Mouse (Mus musculus) embryonic facial prominence, embryonic 14.5 days (tissue): ENCODE measurements around the gene Gna12. TPM values are rescaled to one million over a fixed set of nuclear protein-coding genes. Genes with fewer than 3 reads are reported as not detected.

Source experiments
- ATAC-seq: fragments of 200-750 bp; cut with Nextera tagmentation; 2 replicates; pipeline ENCODE4 v1.8.0; 2017; ENCODE audit warnings: low read depth, moderate number of reproducible peaks, moderate TSS enrichment
- DNase-seq: peaks from one replicate; pipeline ENCODE4 v3.0.0-alpha.2; 2015; ENCODE audit warnings: low spot score
- H3K27ac ChIP-seq: fragments of 300-500 bp; sonication (generic); replicated peaks from 2 replicates; pipeline ENCODE4 v1.5.1; 2014; ENCODE audit warnings: low read depth, mild to moderate bottlenecking, low read length, moderate library complexity
- H3K27me3 ChIP-seq: fragments of 300-500 bp; sonication (generic); replicated peaks from 2 replicates; pipeline ENCODE4 v1.6.1; 2014; ENCODE audit warnings: low read length; ENCODE audit not compliant: control insufficient read depth, insufficient read depth
- H3K36me3 ChIP-seq: fragments of 300-500 bp; sonication (generic); 2 replicates; pipeline ENCODE4 v1.6.1; 2014; ENCODE audit warnings: low read length, mixed read lengths; ENCODE audit not compliant: control insufficient read depth, insufficient read depth
- H3K4me1 ChIP-seq: fragments of 300-500 bp; sonication (generic); 2 replicates; pipeline ENCODE4 v1.6.1; 2014; ENCODE audit warnings: antibody characterized with exemption, low read length; ENCODE audit not compliant: control insufficient read depth, insufficient read depth
- H3K4me2 ChIP-seq: fragments of 300-500 bp; sonication (generic); 2 replicates; pipeline ENCODE4 v1.6.1; 2014; ENCODE audit warnings: low read depth, mild to moderate bottlenecking, low read length, moderate library complexity, mixed read lengths
- H3K4me3 ChIP-seq: fragments of 300-500 bp; sonication (generic); 2 replicates; pipeline ENCODE4 v1.5.1; 2014; ENCODE audit warnings: low read depth, mild to moderate bottlenecking, low read length
- H3K9ac ChIP-seq: fragments of 300-500 bp; sonication (generic); 2 replicates; pipeline ENCODE4 v1.6.1; 2014; ENCODE audit warnings: low read depth, mild to moderate bottlenecking, low read length, moderate library complexity, mixed read lengths
- H3K9me3 ChIP-seq: fragments of 300-500 bp; sonication (generic); 2 replicates; pipeline ENCODE4 v1.6.1; 2016; ENCODE audit warnings: low read length; ENCODE audit not compliant: control insufficient read depth
- WGBS: fragments of 180-500 bp; shearing (Covaris S2); extraction: QIAGEN DNeasy Blood & Tissue Kit; methylation state at CpG from one replicate; pipeline ENCODE4 v1.1.7; 2014; 5-methylcytosine and 5-hydroxymethylcytosine counted together
- polyA plus RNA-seq: library from polyadenylated mRNA; unstranded; fragments of >200 nt; fragmentation: Nextera tagmentation; extraction: Ambion mirVana; gene quantifications from 2 replicates; pipeline ENCODE4 v1.2.1, GENCODE M21; 2014

Gna12 gene
- polyA plus RNA-seq, 1 experiment from 2014 or later, result 28.9 TPM

GRCm38 (mm10) chr5:140772158-140772557, 58.1 kb downstream of the Gna12 start:
- H3K4me3 ChIP-seq, result no peak overlapping the region
- no peaks in the 10 kb centered on the region for H3K27me3 ChIP-seq
- peaks cover 22% of the 10 kb centered on the region for H3K4me1 ChIP-seq
- H3K27ac ChIP-seq, result peak overlapping the region; percentile 72
- ATAC-seq, result no peak
- no peak for DNase-seq
- H3K9me3 ChIP-seq, result no peaks in the 10 kb centered on the region
- no peaks in the 10 kb centered on the region for H3K36me3 ChIP-seq
- H3K4me2 ChIP-seq, result 0 out of 2 replicates have a peak overlapping the region, but pooled peaks have one; percentile 3
- WGBS, result 52% methylated on average over 7 of the region's 7 CpGs
- H3K9ac ChIP-seq, result 0 out of 2 replicates have a peak overlapping the region, but pooled peaks have one; percentile 3

- Histone ChIP-seq H3K4me2 (0 out of 2 replicates have a peak overlapping the region, but pooled peaks have one; percentile 3), H3K9me3 (no peaks in the 10 kb centered on the region), H3K9ac (no peak overlapping the region), H3K36me3 (no peaks in the 10 kb centered on the region), H3K27ac (peak overlapping the region; percentile 72), H3K4me3 (no peak overlapping the region), H3K27me3 (no peaks in the 10 kb centered on the region), H3K4me1 (peaks cover 22% of the 10 kb centered on the region)
- ATAC-seq, result peak; percentile 48
- peak; percentile 68 for DNase-seq
- 34% methylated on average over 6 of the region's 6 CpGs for WGBS
Observed at GRCm38 (mm10) chr5:140771612-140772011, 58.6 kb downstream of the Gna12 start.

- no peaks in the 10 kb centered on the region for H3K36me3 ChIP-seq
- H3K27me3 ChIP-seq, result no peaks in the 10 kb centered on the region
- H3K4me3 ChIP-seq, result no peak overlapping the region
- no peak overlapping the region for H3K9ac ChIP-seq
- no peak overlapping the region for H3K4me2 ChIP-seq
- H3K9me3 ChIP-seq, result no peaks in the 10 kb centered on the region
- DNase-seq (no peak), ATAC-seq (no peak)
- 74% methylated on average over 5 of the region's 5 CpGs for WGBS
- H3K27ac ChIP-seq, result peak overlapping the region; percentile 83
- peaks cover 22% of the 10 kb centered on the region for H3K4me1 ChIP-seq
Observed at GRCm38 (mm10) chr5:140768333-140768732, 61.9 kb downstream of the Gna12 start.

GRCm38 (mm10) chr5:140767704-140768141, 62.5 kb downstream of the Gna12 start:
- no peaks in the 10 kb centered on the region for H3K36me3 ChIP-seq
- H3K27ac ChIP-seq, result peak overlapping the region; percentile 83
- ATAC-seq (peak; percentile 75), DNase-seq (peak; percentile 86)
- WGBS, result 13% methylated on average over 6 of the region's 9 CpGs
- H3K4me2 ChIP-seq, result no peak overlapping the region
- no peaks in the 10 kb centered on the region for H3K27me3 ChIP-seq
- no peaks in the 10 kb centered on the region for H3K9me3 ChIP-seq
- H3K4me1 ChIP-seq, result peaks cover 22% of the 10 kb centered on the region
- no peak overlapping the region for H3K9ac ChIP-seq
- H3K4me3 ChIP-seq, result no peak overlapping the region

- 90% methylated on average over 4 of the region's 4 CpGs for WGBS
- Histone ChIP-seq H3K27ac (no peak overlapping the region), H3K27me3 (no peaks in the 10 kb centered on the region)
Observed at GRCm38 (mm10) chr5:140766566-140766965, 63.7 kb downstream of the Gna12 start.

GRCm38 (mm10) chr5:140764921-140765613, 65.2 kb downstream of the Gna12 start:
- no peaks in the 10 kb centered on the region for H3K27me3 ChIP-seq
- H3K4me1 ChIP-seq, result peaks cover 11% of the 10 kb centered on the region
- H3K9ac ChIP-seq, result no peak overlapping the region
- no peak overlapping the region for H3K4me2 ChIP-seq
- no peak overlapping the region for H3K4me3 ChIP-seq
- H3K27ac ChIP-seq, result peak overlapping the region; percentile 42; the same call in 1 of the 2 replicates
- peaks cover 23% of the 10 kb centered on the region for H3K36me3 ChIP-seq
- DNase-seq, result no peak
- 61% methylated on average over 6 of the region's 6 CpGs for WGBS
- ATAC-seq, result no peak
- H3K9me3 ChIP-seq, result no peaks in the 10 kb centered on the region

More at GRCm38 (mm10) chr5:140766566-140766965, 63.7 kb downstream of the Gna12 start:
- no peak overlapping the region for H3K4me2 ChIP-seq
- peaks cover 14% of the 10 kb centered on the region for H3K4me1 ChIP-seq
- H3K4me3 ChIP-seq, result no peak overlapping the region
- DNase-seq (no peak), ATAC-seq (no peak)
- no peaks in the 10 kb centered on the region for H3K9me3 ChIP-seq
- H3K9ac ChIP-seq, result no peak overlapping the region
- H3K36me3 ChIP-seq, result peaks cover 9% of the 10 kb centered on the region; the same call in 1 of the 2 replicates

- Histone ChIP-seq H3K4me1 (peaks cover under 1% of the 10 kb centered on the region), H3K27me3 (no peaks in the 10 kb centered on the region), H3K27ac (no peak overlapping the region), H3K4me2 (no peak overlapping the region), H3K9ac (no peak overlapping the region), H3K36me3 (peaks cover 48% of the 10 kb centered on the region), H3K4me3 (no peak overlapping the region), H3K9me3 (no peaks in the 10 kb centered on the region)
- ATAC-seq, result no peak
- no peak for DNase-seq
- 82% methylated on average over 4 of the region's 4 CpGs for WGBS
Observed at GRCm38 (mm10) chr5:140762540-140762939, 67.7 kb downstream of the Gna12 start.

GRCm38 (mm10) chr5:140758864-140759263, 71.4 kb downstream of the Gna12 start:
- no peaks in the 10 kb centered on the region for H3K27me3 ChIP-seq
- WGBS, result 82% methylated on average over 8 of the region's 8 CpGs
- H3K9me3 ChIP-seq, result no peaks in the 10 kb centered on the region
- ATAC-seq (no peak), DNase-seq (no peak)
- no peak overlapping the region for H3K9ac ChIP-seq
- H3K4me2 ChIP-seq, result no peak overlapping the region
- H3K4me3 ChIP-seq, result no peak overlapping the region
- peaks cover 60% of the 10 kb centered on the region for H3K36me3 ChIP-seq
- H3K4me1 ChIP-seq, result no peaks in the 10 kb centered on the region
- H3K27ac ChIP-seq, result no peak overlapping the region

GRCm38 (mm10) chr5:140753223-140753622, 77.0 kb downstream of the Gna12 start:
- no peak for ATAC-seq
- no peak for DNase-seq
- Histone ChIP-seq H3K4me1 (no peaks in the 10 kb centered on the region), H3K9me3 (peaks cover 5% of the 10 kb centered on the region), H3K4me3 (no peak overlapping the region), H3K27me3 (no peaks in the 10 kb centered on the region), H3K4me2 (no peak overlapping the region), H3K9ac (no peak overlapping the region), H3K36me3 (peaks cover 19% of the 10 kb centered on the region; the same call in 1 of the 2 replicates), H3K27ac (no peak overlapping the region)
- WGBS, result 86% methylated on average over 5 of the region's 5 CpGs
